In genomic region chr19:16131831-16132230, GRCm38 (mm10) we compare ENCODE assay signal across 8 mouse cellular contexts. TPM values are rescaled to one million over a fixed set of nuclear protein-coding genes. Genes with fewer than 3 reads are reported as not detected.
A peak's percentile ranks its signal among the peaks of the same experiment; 100 is the strongest.
DNase-seq lines count a peak whose midpoint lies in the region; ATAC-seq and TF ChIP-seq lines count a peak whose summit lies in the region.

No protein-coding gene starts in this region.

- TF ChIP-seq EP300 in liver, postnatal 0 days (IDR thresholded peaks at IDR 0.05; ENCODE audit: low read depth), result no peak

- H3K36me3 ChIP-seq in heart, embryonic 12.5 days, result no peaks in the 10 kb centered on the region
- no peaks in the 10 kb centered on the region for H3K36me3 ChIP-seq in hindbrain, embryonic 12.5 days
- no peaks in the 10 kb centered on the region for H3K36me3 ChIP-seq in liver, postnatal 0 days (replicated peaks; ENCODE audit: insufficient read depth, low read length)

- TF ChIP-seq CTCF in liver, postnatal 0 days (IDR thresholded peaks at IDR 0.05; ENCODE audit: low read depth), result no peak

- peak overlapping the region; percentile 87 for H3K4me3 ChIP-seq in heart, embryonic 12.5 days
- H3K4me3 ChIP-seq in hindbrain, embryonic 12.5 days, result peak overlapping the region; percentile 95
- H3K4me3 ChIP-seq in liver, postnatal 0 days (ENCODE audit: low read depth, low read length), result peak overlapping the region; percentile 81

- no peaks in the 10 kb centered on the region for H3K9me3 ChIP-seq in heart, embryonic 12.5 days (replicated peaks)
- H3K9me3 ChIP-seq in hindbrain, embryonic 12.5 days (replicated peaks), result no peaks in the 10 kb centered on the region
- H3K9me3 ChIP-seq in liver, postnatal 0 days (ENCODE audit: low read length), result no peaks in the 10 kb centered on the region

- H3K27me3 ChIP-seq in heart, embryonic 12.5 days (replicated peaks), result no peaks in the 10 kb centered on the region
- H3K27me3 ChIP-seq in hindbrain, embryonic 12.5 days, result no peaks in the 10 kb centered on the region
- no peaks in the 10 kb centered on the region for H3K27me3 ChIP-seq in liver, postnatal 0 days (ENCODE audit: insufficient read depth, low read length)

- H3K9ac ChIP-seq in heart, embryonic 12.5 days, result peak overlapping the region; percentile 95
- H3K9ac ChIP-seq in hindbrain, embryonic 12.5 days, result peak overlapping the region; percentile 100
- H3K9ac ChIP-seq in liver, postnatal 0 days (replicated peaks), result peak overlapping the region; percentile 88

- ATAC-seq in heart, embryonic 12.5 days (ENCODE audit: insufficient number of reproducible peaks, low FRiP score), result no peak
- no peak for ATAC-seq in hindbrain, embryonic 12.5 days (ENCODE audit: low FRiP score)
- peak; percentile 4; the same call in 1 of the 2 replicates for ATAC-seq in liver, postnatal 0 days

- H3K27ac ChIP-seq in heart, embryonic 12.5 days (ENCODE audit: poor library complexity, severe bottlenecking), result peak overlapping the region; percentile 94
- peak overlapping the region; percentile 100 for H3K27ac ChIP-seq in hindbrain, embryonic 12.5 days
- H3K27ac ChIP-seq in liver, postnatal 0 days (ENCODE audit: low read depth), result peak overlapping the region; percentile 97

- H3K4me1 ChIP-seq in heart, embryonic 12.5 days (replicated peaks), result peaks cover 27% of the 10 kb centered on the region
- peaks cover 17% of the 10 kb centered on the region for H3K4me1 ChIP-seq in hindbrain, embryonic 12.5 days
- peaks cover 21% of the 10 kb centered on the region for H3K4me1 ChIP-seq in liver, postnatal 0 days (ENCODE audit: insufficient read depth)

- WGBS in heart, embryonic 12.5 days, result 9% methylated on average over 6 of the region's 6 CpGs
- WGBS in hindbrain, embryonic 12.5 days, result 12% methylated on average over 6 of the region's 6 CpGs
- WGBS in liver, postnatal 0 days (ENCODE audit: insufficient replicate concordance), result 6% methylated on average over 6 of the region's 6 CpGs

- H3K4me2 ChIP-seq in heart, embryonic 12.5 days, result peak overlapping the region; percentile 90
- peak overlapping the region; percentile 59 for H3K4me2 ChIP-seq in hindbrain, embryonic 12.5 days (replicated peaks)
- H3K4me2 ChIP-seq in liver, postnatal 0 days (ENCODE audit: low read depth, low read length), result peak overlapping the region; percentile 81

- no peak for DNase-seq in heart, postnatal 4 days
- peak; percentile 57 for DNase-seq in NIH3T3 (ENCODE audit: low read depth)
- no peak for DNase-seq in liver, postnatal 0 days
- DNase-seq in right cerebral cortex, adult 2 months (ENCODE audit: low spot score in 2 of 2), result no peak
- no peak for DNase-seq in urinary bladder, adult 2 months (ENCODE audit: low spot score)
- no peak for DNase-seq in thymus, adult 18-20 months

RNA-seq across cellular contexts. Expression of gene Gnaq, which starts 0.8 kb away (rescaled TPM):
- polyA plus RNA-seq in heart, embryonic 12.5 days (2016; fragmentation: Nextera tagmentation; extraction: Ambion mirVana), result 18.1 and 18.7 TPM in 2 replicates
- total RNA-seq in heart, postnatal 4 days (2021), result 10 to 100 TPM; 43.6 to 46.0 TPM
- 49.3 and 54.4 TPM in 2 replicates for polyA plus RNA-seq in hindbrain, embryonic 12.5 days (2016; fragmentation: Nextera tagmentation; extraction: Ambion mirVana)
- 4.9 and 5.3 TPM in 2 replicates for polyA plus RNA-seq in liver, postnatal 0 days (2015; fragmentation: Nextera tagmentation; extraction: Ambion mirVana)
- polyA plus RNA-seq in urinary bladder, adult 2 months (2012; rRNA removed), result 30.2 and 43.8 TPM in 2 replicates
